Mouse (Mus musculus) naive thymus-derived CD4-positive, alpha-beta T cell, adult 2 months (primary cell): ENCODE measurements around the gene Dph5.

Experiments
- DNase-seq: peaks from one replicate; pipeline ENCODE4 v3.0.0-alpha.2; 2011; ENCODE audit warnings: low read depth

The Dph5 gene

GRCm38 (mm10) chr3:115953088-115953487 lies 65.5 kb downstream of the Dph5 start:
- no peak for DNase-seq

GRCm38 (mm10) chr3:115957223-115957622 lies 69.6 kb downstream of the Dph5 start:
- no peak for DNase-seq

- no peak for DNase-seq
These were observed 73.8 kb downstream of the Dph5 start for GRCm38 (mm10) chr3:115961311-115962027.

- no peak for DNase-seq
These were observed 74.4 kb downstream of the Dph5 start for GRCm38 (mm10) chr3:115962028-115962415.

- DNase-seq = no peak
These were observed 76.0 kb downstream of the Dph5 start for GRCm38 (mm10) chr3:115963597-115963996.

- DNase-seq = no peak
These were observed 76.4 kb downstream of the Dph5 start for GRCm38 (mm10) chr3:115964071-115964470.

GRCm38 (mm10) chr3:115968745-115969530 lies 81.3 kb downstream of the Dph5 start:
- no peak for DNase-seq

- DNase-seq = peak; percentile 81
These were observed 83.6 kb downstream of the Dph5 start for GRCm38 (mm10) chr3:115971045-115971785.

GRCm38 (mm10) chr3:115971891-115972646 lies 84.4 kb downstream of the Dph5 start:
- DNase-seq = peak; percentile 90

GRCm38 (mm10) chr3:115974228-115974627 lies 86.6 kb downstream of the Dph5 start:
- DNase-seq = peak; percentile 77

GRCm38 (mm10) chr3:115974995-115975394 lies 87.4 kb downstream of the Dph5 start:
- DNase-seq = peak; percentile 62

GRCm38 (mm10) chr3:115979000-115979399 lies 91.4 kb downstream of the Dph5 start:
- DNase-seq = peak; percentile 82

GRCm38 (mm10) chr3:115983217-115983616 lies 95.6 kb downstream of the Dph5 start:
- DNase-seq = no peak
